Mouse (Mus musculus) right cerebral cortex, adult 18-20 months (tissue): ENCODE results near the gene Tmpo.
"Not testable (repeated sequence)": the region's sequence is repeated elsewhere in the genome, so short reads cannot be mapped to it uniquely, and the experiment has no call there.

ENCODE experiments used
- DNase-seq: peaks from one replicate; pipeline ENCODE4 v3.0.0; 2022; ENCODE audit warnings: mixed read lengths

The Tmpo gene

DNA sequence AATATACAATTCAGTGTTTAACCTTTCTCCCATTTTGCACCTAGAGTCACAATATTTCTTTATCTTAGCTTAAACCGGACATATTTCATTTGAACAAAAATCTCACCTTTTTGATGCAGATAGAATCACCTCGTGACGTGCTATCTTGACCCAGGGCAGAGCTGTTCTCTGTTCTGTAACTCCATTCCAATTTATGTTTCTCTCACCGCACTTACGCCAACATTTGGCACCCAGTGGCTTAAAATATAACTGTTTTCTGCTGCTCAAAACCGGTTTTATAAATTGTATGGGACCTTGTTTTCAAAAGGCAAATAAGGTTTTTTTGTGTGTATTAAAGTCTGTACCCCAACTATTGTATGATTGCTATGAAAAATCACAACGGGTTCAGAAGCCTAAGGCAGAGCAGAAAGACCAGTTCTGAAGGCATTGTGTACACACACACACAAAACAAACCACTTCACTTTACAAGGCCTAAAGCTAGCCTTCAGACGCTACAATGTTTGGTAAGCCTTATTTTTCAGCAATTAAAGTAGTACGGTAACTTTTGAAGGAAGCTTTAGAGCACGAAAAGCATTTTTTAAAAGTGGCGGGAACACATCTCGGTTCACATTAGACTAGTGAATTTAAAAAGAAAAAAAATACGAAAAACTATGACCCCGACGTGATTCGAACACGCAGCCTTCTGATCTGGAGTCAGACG is at the start of gene Tmpo:
TSS of gene Tmpo (minus strand) at position 555 of the 700 bp plus-strand sequence.
- no peak for DNase-seq

DNA sequence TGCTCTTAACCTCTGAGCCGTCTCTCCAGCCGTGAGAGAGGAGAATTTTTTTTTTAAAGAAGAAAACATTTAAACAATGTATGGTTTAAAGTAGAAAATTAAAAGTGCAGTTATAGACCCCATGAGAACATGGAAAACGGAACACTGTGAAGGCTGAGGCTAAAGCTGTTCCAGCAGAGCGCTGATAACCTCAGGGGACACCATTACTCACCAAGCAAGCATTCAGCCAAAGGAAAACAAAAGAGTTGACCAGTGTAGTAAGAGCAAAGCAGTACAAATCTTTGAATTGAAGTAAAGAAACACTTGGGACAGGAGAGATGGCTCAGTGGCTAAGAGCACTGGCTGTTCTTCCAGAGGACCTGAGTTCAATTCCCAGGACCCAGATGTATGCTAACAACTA is 49.3 kb upstream of the Tmpo start:
- no peak for DNase-seq

DNA sequence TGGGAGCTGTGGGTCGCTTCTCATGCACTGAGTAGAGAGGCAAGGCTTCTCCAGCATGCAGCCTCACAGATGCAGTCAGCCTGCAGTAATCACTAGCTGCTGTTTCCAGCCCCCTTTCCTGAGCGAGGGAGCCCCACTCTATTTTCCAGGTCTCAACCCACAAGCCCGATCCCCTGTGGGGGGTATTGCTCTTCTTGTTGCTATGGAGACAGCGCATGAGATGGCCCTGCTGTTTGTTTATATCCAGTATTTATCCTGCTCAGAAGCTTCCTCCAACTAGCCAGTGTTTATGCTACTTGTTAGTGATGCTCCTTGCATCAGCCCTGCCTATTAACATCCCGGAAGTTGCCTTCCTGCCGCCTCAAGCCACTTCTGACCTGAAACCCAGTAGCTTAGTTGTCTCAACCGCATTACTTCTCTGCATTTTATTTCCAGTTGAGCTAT is 48.4 kb upstream of the Tmpo start:
- peak; percentile 10 for DNase-seq

DNA sequence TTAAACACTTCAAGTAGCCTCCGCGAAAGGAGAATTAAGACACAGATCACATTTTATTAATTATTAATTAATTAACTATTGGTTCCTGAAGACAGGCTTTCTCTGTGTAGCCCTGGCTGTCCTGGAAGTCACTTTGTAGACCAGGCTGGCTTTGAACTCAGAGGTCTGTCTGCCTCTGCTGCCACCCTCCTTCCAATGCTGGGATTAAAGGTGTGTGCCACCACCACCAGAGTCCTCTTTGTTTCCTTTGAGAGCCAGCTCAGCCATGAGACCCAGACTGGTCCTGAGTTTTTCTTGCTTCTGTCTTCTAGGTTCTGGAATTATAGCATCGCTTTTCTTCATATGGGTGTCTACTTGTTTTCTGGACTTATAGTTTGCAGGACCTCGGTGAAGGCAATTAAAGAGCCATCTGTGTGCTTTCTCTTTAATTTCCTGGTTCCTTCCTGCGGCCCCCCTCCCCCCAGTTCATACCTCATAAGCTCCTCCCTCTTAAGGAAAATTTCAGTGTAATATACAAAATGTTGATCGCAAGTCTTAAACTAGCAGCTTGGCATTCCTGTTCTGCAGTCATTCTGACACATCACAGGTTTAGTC is 47.9 kb upstream of the Tmpo start:
- DNase-seq = no peak

DNA sequence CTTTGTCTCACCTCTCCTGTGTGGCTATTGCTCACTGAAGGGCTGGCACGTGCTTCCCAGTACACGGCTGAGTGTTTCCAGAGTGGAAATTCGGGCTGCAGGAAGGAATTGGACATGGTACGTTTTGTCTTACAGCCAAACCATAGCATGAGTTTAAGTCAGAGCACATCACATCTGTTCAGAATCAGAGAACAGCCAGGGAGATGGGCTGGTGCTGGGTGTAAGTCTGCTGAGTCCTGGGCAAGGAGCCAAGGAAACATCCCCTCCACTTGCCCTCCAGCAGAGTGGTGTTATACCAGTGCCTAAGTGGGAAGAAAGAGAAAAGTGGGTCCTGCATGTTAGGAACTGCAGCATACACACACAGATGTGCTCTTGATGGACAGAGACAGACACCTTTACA is 45.9 kb upstream of the Tmpo start:
- no peak for DNase-seq

DNA sequence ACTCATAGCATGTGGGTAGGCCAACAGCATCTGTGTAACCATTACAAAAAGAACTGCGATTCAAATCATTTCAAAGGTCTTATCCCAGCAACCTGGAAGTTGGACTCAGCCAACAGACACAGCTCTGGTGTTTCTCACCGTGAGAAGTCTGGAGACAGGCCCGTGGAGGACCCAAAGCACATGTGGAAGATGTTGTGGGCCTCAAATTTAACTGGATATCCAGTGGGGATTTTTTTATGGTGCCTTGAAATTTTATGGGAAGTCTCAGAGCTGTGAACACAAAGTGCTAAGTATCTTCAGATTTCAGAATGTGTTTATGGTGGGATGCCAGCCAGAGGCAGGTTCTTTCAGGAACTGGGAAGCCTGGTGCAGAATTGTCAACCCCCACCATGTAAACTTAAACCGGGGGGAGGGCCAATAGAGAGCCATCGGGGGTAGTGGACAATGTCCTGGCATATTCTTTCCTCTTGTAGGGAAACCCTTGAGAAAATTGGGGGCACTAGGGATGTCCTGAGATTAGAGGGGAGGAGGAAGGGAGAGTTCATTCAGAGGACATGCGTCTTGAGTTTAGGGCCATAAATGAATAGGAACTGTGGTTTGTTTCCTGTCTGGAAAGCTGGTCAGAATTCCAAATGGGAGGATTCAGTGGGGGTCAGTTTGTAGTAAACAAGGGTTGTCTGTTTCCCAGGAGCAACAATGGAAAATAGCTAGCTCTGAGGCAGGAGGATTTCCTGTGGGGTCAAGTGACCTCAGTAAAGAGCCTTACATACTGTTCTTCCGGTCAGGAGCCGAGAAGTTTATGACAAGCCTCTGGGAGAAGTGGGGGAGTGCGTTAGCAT is 41.5 kb upstream of the Tmpo start:
- no peak for DNase-seq

DNA sequence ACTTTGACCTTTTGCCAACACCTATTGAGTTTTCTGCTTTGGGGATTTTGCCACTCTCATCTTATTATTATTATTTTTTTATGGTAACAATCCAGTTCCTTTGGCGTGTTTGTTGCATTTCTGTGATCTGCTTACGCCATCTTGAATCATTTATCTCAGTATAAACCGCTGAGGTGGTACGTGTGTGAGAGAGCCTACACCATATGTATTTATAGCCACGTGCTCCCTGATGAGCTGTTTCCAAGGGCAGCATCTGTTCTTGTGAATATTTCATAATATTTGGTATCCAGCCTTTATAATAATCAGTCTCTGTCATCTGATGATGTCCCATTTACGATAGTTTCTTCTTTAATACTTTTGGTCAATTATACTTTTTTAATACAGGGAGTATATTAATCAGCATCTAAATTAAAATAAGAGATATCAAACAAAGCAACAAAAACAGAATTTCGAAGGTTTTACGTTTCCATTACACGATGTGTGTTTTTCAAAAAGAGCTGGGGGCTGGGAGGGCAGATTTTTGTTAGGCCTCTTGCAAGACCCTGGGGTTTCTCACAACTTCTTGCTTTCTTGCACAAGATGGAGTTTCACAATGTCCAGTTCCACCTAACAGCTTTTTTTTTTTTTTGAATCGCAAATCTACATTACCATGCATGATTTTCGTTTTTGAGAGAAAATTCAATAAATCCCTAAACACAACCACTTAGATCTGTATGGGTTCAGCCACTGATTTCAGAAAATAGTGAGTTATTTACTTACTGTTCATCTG is 28.0 kb upstream of the Tmpo start:
- DNase-seq = no peak

DNA sequence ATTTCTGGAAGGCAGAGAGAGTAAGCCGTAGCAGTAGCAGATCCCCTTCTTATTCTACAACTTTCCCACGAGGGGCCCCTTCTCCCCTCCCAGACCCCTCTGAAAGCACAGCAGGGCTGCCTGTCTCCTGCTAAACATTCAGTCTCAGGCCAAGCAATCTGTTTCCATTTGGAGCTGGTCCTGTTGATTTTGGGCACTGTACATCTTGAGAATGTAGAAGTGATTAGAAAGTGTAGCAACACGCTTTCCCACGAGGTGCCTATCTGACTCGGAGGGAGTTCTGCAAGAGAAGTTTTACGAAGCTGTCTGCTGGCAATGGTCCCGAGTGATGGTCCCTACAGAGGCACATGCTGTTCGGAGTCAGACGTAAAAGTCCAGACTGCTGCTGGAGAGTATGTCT is 27.3 kb upstream of the Tmpo start:
- no peak for DNase-seq

DNA sequence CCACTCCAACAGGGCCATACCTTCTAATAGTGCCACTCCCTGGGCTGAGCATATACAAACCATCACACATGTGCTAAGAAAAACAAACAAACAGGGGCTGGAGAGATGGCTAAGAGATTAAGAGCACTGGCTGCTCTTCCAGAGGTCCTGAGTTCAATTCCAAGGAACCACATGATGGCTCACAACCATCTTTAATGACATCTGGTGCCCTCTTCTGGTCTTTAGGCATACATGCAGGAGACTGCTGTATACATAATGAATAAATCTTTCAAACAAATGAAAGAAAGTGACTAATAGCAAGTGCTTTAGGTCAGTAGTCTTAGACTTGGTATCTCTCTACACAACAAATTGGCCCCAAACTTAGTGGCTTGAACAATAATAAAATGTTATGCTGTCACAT is 26.2 kb upstream of the Tmpo start:
- no peak for DNase-seq

DNA sequence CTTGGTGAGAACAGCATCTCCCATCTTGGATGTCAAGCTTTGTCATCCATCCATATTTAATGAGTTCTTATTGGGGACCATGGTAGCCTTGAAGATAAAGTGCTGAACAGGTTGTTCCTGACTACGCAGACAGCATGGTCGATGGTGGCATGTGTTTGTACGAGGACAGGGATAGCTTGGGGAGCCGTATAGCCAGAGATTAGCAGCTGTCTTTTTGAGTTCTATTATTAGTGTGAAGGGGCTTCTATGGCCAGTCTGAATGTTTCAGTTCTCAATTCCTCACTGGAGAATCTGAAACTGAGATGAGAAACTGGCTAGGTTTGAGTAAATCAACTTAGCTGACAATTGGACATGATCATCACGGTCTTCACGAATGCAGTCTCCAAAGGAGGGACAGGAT is 24.5 kb upstream of the Tmpo start:
- DNase-seq = no peak

DNA sequence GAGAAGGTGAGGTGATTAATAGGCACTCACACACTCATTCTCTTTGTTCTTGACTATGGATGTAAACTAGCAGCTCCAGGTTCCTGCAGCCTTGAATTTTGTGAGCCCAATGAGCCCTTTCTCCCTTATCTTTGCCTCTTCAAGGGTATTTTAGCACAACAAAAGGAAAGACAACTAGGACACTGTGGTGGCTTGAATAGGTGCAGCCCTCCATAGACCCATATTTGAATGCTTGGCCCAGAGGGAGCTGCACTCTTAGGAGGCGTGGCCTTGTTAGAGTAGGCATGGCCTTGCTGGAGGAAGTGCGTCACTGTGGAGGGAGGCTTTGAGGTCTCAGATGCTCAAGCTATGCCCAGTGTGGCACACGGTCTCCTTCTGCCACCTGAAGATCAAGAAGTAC is 19.5 kb upstream of the Tmpo start:
- DNase-seq = no peak

DNA sequence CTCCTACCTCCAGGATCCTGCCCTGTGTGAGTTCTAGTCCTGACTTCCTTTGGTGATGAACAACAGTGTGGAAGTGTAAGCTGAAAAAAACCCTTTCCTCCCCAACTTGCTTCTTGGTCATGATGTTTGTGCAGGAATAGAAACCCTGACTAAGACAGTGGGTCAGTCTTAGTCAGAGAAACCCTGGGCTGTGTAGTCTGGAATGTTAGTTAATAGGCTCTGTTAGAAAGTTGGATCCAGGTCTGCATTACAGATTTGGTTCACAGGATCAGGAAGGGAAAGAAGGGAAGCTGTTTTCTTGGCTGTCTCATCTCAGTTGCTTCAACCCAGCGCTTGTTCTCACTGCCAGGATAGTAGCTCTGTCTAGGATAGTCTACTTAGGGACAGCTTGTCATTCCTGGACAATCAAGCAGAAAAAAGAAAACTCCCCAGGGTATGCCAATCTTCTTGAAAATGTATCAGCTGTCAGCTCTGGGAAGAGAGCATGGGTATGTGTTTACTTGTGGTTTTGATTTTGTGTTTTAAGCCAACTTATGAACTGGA is 18.2 kb upstream of the Tmpo start:
- no peak for DNase-seq

DNA sequence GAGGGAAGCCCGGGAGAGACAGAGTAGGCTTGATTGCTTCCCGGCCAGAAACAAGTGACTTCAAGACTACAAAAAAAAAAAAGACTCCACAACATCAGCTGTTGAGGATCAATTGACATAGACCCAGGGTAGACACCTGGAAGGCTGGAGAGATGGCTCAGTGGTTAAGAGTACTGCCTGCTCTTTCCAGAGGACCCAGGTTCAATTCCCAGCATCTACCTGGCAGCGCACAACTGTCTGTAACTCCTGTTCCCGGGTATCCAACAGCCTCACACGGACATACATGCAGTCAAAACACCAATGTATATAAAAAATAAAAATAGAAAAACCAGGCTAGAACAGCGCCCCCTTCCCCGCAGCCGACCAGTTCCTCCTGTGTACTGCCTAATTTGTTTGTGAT is 16.6 kb upstream of the Tmpo start:
- no peak for DNase-seq

DNA sequence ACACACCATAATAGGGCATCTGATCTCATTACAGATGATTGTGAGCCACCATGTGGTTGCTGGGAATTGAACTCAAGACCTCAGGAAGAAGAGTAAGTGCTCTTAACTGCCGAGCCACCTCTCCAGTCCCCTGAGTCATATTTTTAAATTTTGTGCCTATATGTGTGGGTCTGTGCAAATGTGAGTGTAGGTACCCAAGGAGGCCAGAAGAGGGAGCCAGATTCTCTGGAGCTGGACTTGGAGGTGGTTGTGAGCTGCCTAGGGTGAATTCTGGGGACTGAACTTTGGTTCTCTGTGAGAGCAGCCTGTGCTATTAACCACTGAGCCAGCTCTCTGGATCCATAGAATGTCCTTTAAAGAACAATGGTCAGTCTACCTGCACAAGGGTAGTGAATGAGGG is 15.7 kb upstream of the Tmpo start:
- no peak for DNase-seq

DNA sequence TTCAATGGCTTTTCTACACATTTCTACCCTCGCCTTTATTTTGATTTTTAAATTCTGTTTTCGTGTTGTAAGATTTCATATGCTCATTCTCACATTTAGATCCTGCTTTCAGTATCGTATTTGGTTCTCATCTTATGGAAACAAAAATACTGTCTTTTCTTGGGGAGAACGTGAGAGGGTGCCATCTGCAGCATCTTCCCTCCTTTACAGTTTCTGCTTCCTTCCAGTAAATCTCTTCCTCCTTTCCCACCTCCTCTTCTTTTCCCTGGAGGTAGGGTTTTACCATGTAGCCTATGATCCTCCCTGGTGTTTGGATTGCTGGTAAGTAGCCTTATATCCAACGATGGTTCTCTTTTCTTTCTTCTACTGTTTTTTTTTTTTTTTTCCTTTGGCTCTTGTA is 14.6 kb upstream of the Tmpo start:
- DNase-seq = no peak

DNA sequence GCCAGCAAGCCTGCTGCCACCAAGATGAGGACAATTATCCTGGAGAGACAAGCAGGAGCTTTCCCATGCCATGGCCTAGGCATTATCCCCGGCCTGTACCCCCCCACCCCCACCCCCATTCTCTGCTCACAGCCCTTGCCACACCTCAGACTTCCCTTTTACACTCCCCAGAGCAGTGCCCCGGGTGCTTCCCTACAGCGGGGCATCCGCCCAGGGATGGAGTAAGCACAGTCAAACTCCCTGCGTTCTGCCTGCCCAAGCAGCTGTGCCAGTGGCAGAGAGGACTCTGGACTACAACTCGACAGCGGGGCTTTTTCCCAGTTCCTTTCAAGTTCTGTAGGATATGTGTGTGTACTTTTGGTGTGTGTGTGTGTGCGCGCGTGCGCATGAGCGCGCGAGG is 14.0 kb upstream of the Tmpo start:
- DNase-seq = no peak

DNA sequence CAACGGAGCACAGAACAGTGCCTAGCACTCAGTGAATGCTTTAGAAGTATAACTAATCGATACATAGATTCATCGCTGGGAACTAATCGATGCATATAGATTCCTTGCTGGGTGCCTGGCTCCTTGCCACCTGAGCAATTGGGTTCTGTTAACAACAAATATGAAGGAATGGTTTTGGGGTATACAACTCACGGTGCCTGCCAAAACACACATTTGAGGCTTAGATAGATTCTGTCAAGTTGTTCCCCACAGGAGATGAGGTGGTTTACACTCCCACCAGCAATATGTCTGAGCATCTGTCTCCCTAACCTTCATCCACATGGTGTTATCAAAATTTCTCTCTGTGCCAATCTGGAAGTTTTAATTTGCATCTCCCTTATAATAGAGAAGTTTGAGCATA is 10.7 kb upstream of the Tmpo start:
- DNase-seq = peak; percentile 79

DNA sequence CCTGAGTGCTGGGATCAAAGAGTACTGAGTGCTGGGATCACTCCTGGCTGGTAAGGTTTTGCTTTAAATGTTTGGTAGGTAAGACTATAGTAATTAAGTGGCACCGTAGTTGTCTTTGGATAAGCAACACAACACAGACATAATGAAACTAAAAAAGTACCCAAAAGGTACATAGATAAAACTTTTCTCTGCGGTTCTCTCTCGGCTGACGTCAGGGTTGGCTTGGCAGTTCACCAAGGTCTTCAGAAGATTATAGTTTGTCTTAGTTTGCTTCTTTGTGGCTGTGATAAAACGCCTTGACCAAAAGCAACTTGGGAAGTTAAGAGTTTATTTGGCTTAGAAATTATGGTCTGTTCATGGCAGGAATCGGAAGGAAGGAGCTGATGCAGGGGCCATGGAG is 8.4 kb upstream of the Tmpo start:
- no peak for DNase-seq

DNA sequence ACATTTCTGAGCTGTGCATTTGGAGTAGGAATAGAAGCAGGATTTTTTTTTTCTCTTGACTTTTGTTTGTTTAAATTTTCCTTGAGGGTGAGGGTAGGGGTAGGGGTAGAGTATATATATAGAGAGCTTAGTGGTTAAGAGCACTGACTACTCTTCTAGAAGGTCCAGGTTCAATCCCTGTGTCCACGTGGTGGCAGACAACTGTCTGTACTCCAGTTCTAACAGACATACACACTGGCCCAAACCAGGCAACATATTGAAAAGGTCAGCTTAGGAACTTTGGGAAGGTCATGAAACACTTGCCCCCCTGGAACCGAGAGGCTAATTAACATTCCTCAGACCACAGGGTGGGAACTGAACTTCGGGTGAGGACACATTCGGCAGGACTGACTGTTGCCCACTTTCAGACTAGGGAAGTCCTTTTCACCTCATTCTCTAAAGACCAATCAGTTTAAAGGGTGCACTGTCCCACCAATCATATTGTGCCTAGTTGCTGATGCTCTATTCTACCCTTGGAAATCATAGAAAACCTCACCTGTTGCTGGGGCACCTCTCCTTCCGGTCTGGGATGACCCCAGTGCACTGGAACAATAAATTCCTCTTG is 7.7 kb upstream of the Tmpo start:
- DNase-seq = no peak

DNA sequence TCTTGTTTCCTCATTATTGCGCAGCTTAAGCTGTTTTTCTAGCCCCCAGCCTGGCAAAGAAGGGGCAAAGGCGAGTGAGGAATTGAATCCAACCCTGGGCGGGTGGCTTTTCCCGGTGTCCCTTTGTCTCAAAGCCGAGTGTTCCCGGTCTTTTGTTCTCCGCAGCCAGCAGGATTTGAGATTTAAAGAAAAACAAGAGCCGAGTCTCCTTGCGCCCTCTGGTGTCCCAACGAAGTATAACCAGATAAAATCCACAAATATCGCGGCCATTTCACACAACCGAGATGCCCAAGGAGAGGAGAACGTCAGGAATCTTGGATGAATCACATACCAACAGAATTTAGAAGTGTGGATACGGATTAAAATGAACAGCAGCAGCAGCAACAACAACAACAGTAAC is 6.8 kb upstream of the Tmpo start:
- DNase-seq = peak; percentile 87

DNA sequence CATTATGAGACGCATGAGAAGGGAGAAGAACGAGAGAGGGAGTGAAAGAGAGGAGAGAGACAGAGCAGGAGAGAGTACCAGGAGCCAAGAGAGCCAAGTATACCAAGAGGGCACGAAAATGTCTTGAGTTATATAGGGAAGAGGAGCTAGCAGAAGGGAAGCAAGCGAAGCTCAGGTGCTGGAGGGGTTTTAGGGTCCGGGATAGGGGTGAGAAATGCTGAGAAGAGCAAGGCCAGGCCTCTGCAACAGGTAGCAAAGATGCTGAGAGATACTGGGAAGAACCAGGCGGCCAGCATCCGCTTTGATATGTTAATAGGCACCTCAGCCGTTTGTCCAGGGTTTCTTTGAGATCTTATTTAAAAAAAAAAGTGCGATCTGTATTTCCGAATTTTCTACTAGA is 6.2 kb upstream of the Tmpo start:
- DNase-seq = no peak

DNA sequence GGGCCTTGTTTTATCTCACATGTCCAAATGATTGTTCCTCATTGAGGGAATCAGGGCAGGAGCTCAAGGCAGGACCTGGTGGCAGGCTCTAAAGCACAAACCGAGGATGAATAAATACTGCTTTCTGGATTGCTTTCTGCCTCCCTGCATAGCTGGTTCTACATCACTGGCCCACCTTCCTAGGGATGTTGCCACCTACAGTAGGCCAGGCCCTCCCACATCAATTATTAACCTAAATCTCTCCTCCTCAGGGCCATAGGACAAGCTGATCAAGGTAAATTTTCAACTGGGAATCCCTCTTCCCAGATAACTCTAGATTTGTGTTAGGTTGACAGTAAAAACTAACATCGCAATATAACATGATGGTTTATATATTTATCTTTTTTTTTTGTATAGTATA is 4.6 kb upstream of the Tmpo start:
- no peak for DNase-seq

DNA sequence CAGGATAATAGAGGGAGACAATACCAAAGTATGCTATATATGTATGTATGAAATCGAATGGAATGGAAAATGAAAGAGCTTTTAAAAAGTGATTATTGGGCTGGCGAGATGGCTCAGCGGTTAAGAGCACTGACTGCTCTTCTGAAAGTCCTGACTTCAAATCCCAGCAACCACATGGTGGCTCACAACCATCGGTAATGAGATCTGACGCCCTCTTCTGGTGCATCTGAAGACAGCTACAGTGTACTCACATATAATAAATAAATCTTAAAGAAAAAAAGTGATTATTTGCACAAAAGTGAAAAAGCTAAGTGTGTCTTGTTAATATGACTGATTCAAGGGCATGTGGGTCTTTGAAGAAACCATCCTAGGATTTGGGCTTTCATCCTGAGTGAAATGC is 3.8 kb upstream of the Tmpo start:
- DNase-seq = not testable (repeated sequence)
